Mouse (Mus musculus): ENCODE results near the gene Slco1c1. TPM values are rescaled to one million over a fixed set of nuclear protein-coding genes. Genes with fewer than 3 reads are reported as not detected.

Slco1c1 gene
- polyA plus RNA-seq, 1 experiment from 2014 or later: 0.13 TPM

- no peak overlapping the region for H3K4me3 ChIP-seq
- no peaks in the 10 kb centered on the region for H3K4me1 ChIP-seq
- WGBS: 90% methylated on average over 2 of the region's 2 CpGs
- H3K9me3 ChIP-seq: peaks cover 9% of the 10 kb centered on the region
- no peak overlapping the region for H3K4me2 ChIP-seq (replicated peaks)
- no peak overlapping the region for H3K9ac ChIP-seq
- no peak for ATAC-seq (ENCODE audit: low FRiP score, low read depth)
- no peak overlapping the region for H3K27ac ChIP-seq
- H3K36me3 ChIP-seq: no peaks in the 10 kb centered on the region
- no peaks in the 10 kb centered on the region for H3K27me3 ChIP-seq
These were observed 71.9 kb downstream of the Slco1c1 start for GRCm38 (mm10) chr6:141596081-141596480.

GRCm38 (mm10) chr6:141597037-141597436 is 72.9 kb downstream of the Slco1c1 start:
- no peaks in the 10 kb centered on the region for H3K4me1 ChIP-seq
- H3K4me2 ChIP-seq (replicated peaks): no peak overlapping the region
- no peak overlapping the region for H3K9ac ChIP-seq
- no peak for ATAC-seq (ENCODE audit: low FRiP score, low read depth)
- H3K27me3 ChIP-seq: no peaks in the 10 kb centered on the region
- H3K9me3 ChIP-seq: peaks cover 9% of the 10 kb centered on the region
- no peak overlapping the region for H3K4me3 ChIP-seq
- H3K36me3 ChIP-seq: no peaks in the 10 kb centered on the region
- no peak overlapping the region for H3K27ac ChIP-seq
- WGBS: 94% methylated on average over 2 of the region's 2 CpGs

DNA sequence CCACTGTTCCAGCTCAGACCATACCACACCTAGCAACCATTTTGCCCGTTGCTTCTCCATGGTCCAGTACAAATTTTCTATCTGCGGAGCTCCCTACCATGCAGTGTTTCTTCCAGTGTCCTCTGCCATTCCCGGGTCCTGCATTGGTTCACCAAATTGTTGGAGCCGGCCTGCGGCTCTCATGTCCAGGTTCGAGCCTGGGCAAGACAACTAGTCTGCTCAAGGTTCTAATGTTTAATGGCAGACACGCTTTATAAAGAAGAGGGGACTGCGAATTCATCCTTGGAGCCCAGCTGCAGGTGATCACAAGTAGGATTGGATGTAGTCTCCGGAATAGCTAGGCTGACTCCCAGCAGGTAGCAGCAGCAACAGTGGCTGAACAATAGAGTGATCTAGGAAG is 76.8 kb downstream of the Slco1c1 start:
- Histone ChIP-seq H3K27ac (no peak overlapping the region), H3K4me1 (no peaks in the 10 kb centered on the region), H3K4me3 (no peak overlapping the region), H3K4me2 (replicated peaks) (no peak overlapping the region), H3K27me3 (no peaks in the 10 kb centered on the region), H3K9me3 (peaks cover 9% of the 10 kb centered on the region), H3K9ac (no peak overlapping the region), H3K36me3 (no peaks in the 10 kb centered on the region)
- ATAC-seq (ENCODE audit: low FRiP score, low read depth): no peak
- WGBS: 76% methylated on average over 9 of the region's 9 CpGs

DNA sequence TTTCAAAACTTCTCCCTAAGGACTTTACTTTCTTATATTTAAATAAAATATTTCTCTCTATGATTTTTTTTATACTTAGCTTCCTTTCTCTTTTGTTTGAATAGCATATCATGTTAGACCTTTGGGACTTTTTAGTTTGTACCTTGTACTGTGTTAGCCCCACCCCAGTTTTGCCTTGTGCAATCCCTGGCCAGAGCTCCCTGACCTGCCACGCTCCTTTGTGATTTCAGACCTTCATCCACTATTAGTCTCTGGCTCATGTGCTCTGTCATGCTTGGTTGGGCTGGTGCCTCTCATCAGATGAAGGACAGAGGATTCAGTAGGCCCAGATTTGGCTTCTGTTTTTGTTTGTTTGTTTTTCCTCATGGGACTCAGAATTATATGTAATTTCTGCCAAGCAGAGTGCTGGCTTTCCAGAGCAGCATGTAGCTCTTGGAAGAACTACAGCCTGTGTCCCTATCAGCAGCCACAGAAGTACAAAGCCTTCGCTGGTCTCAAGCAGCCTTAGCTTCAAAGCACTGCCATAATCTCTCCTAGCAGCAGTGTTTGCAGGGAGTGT is 86.6 kb downstream of the Slco1c1 start:
- no peak overlapping the region for H3K4me3 ChIP-seq
- no peaks in the 10 kb centered on the region for H3K4me1 ChIP-seq
- H3K4me2 ChIP-seq (replicated peaks): no peak overlapping the region
- H3K36me3 ChIP-seq: no peaks in the 10 kb centered on the region
- H3K9ac ChIP-seq: no peak overlapping the region
- no peaks in the 10 kb centered on the region for H3K9me3 ChIP-seq
- 78% methylated on average over 2 of the region's 2 CpGs for WGBS
- no peak overlapping the region for H3K27ac ChIP-seq
- ATAC-seq (ENCODE audit: low FRiP score, low read depth): no peak
- H3K27me3 ChIP-seq: no peaks in the 10 kb centered on the region

DNA sequence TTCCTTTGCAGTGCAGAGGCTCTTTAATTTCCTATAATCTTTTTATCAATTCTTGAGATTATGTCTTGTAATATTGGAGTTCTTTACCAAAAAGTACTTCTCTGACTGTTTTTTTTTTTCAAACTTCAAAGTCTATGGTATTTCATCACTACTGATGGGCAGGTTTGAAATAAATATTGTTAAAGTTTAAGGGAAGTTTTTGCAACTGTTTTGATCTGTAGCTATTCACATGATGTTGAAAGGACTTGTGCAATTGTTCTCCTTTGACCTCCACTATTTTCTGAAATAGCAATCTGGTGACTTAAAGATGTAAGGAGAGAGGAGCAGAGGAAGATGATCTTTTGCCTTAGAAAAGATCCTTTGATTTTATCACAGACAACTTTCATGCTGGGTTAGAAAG is 89.8 kb downstream of the Slco1c1 start:
- Histone ChIP-seq H3K27ac (no peak overlapping the region), H3K4me1 (no peaks in the 10 kb centered on the region), H3K4me3 (no peak overlapping the region), H3K4me2 (replicated peaks) (no peak overlapping the region), H3K27me3 (no peaks in the 10 kb centered on the region), H3K9me3 (no peaks in the 10 kb centered on the region), H3K9ac (no peak overlapping the region), H3K36me3 (no peaks in the 10 kb centered on the region)
- no peak for ATAC-seq (ENCODE audit: low FRiP score, low read depth)

GRCm38 (mm10) chr6:141615348-141615747 is 91.2 kb downstream of the Slco1c1 start:
- no peak overlapping the region for H3K4me3 ChIP-seq
- WGBS: 86% methylated on average over 3 of the region's 3 CpGs
- H3K27me3 ChIP-seq: no peaks in the 10 kb centered on the region

More at GRCm38 (mm10) chr6:141615348-141615747, 91.2 kb downstream of the Slco1c1 start:
- Histone ChIP-seq H3K9me3 (no peaks in the 10 kb centered on the region), H3K27ac (no peak overlapping the region), H3K4me2 (replicated peaks) (no peak overlapping the region), H3K36me3 (no peaks in the 10 kb centered on the region), H3K9ac (no peak overlapping the region), H3K4me1 (no peaks in the 10 kb centered on the region)
- no peak for ATAC-seq (ENCODE audit: low FRiP score, low read depth)

Other genes with a start within 250 kb of the Slco1c1 start
- gene Slco1b2, start 105.2 kb downstream of the Slco1c1 start, polyA plus RNA-seq (2015; fragmentation: Nextera tagmentation; extraction: Ambion mirVana): not detected in 2 replicates
- 0.08 TPM in 1 of 2 replicates, not detected in the other for gene Gm5724, start 249.4 kb downstream of the Slco1c1 start, polyA plus RNA-seq (2015; fragmentation: Nextera tagmentation; extraction: Ambion mirVana)